Mouse (Mus musculus): Measurements from ENCODE around the gene Plce1.

Gene Plce1

GRCm38 (mm10) chr19:38480731-38481621, at the start of gene Plce1:
Gene Plce1, plus strand, starts transcription at chr19:38481109.
- peak; percentile 42 to 59 for DNase-seq (ENCODE audit: low spot score in 2 of 2)

- no peak for DNase-seq (ENCODE audit: low spot score in 2 of 2)
Measured at GRCm38 (mm10) chr19:38431326-38431725, 49.6 kb upstream of the Plce1 start.

GRCm38 (mm10) chr19:38432021-38432420, 48.9 kb upstream of the Plce1 start:
- DNase-seq (ENCODE audit: low spot score in 2 of 2) = no peak

GRCm38 (mm10) chr19:38433381-38433780, 47.5 kb upstream of the Plce1 start:
- DNase-seq (ENCODE audit: low spot score in 2 of 2) = no peak

- no peak for DNase-seq (ENCODE audit: low spot score in 2 of 2)
Measured at GRCm38 (mm10) chr19:38435221-38435620, 45.7 kb upstream of the Plce1 start.

GRCm38 (mm10) chr19:38441860-38442259, 39.0 kb upstream of the Plce1 start:
- DNase-seq (ENCODE audit: low spot score in 2 of 2) = no peak

- DNase-seq (ENCODE audit: low spot score in 2 of 2) = no peak
Measured at GRCm38 (mm10) chr19:38445758-38446157, 35.2 kb upstream of the Plce1 start.

- no peak for DNase-seq (ENCODE audit: low spot score in 2 of 2)
Measured at GRCm38 (mm10) chr19:38455228-38455627, 25.7 kb upstream of the Plce1 start.

GRCm38 (mm10) chr19:38458996-38459395, 21.9 kb upstream of the Plce1 start:
- no peak for DNase-seq (ENCODE audit: low spot score in 2 of 2)

- DNase-seq (ENCODE audit: low spot score in 2 of 2) = no peak
Measured at GRCm38 (mm10) chr19:38460696-38461095, 20.2 kb upstream of the Plce1 start.

- no peak for DNase-seq (ENCODE audit: low spot score in 2 of 2)
Measured at GRCm38 (mm10) chr19:38470257-38470893, 10.5 kb upstream of the Plce1 start.

- DNase-seq (ENCODE audit: low spot score in 2 of 2) = no peak
Measured at GRCm38 (mm10) chr19:38475394-38475793, 5.5 kb upstream of the Plce1 start.

- DNase-seq (ENCODE audit: low spot score in 2 of 2) = no peak
Measured at GRCm38 (mm10) chr19:38478286-38478685, 2.6 kb upstream of the Plce1 start.

- no peak for DNase-seq (ENCODE audit: low spot score in 2 of 2)
Measured at GRCm38 (mm10) chr19:38478948-38479347, 2.0 kb upstream of the Plce1 start.

- DNase-seq (ENCODE audit: low spot score in 2 of 2) = no peak
Measured at GRCm38 (mm10) chr19:38479473-38479872, 1.4 kb upstream of the Plce1 start.

GRCm38 (mm10) chr19:38480156-38480720, 671 bp upstream of the Plce1 start:
- no peak for DNase-seq (ENCODE audit: low spot score in 2 of 2)

- DNase-seq (ENCODE audit: low spot score in 2 of 2) = no peak
Measured at GRCm38 (mm10) chr19:38481906-38482305, 997 bp downstream of the Plce1 start.

- no peak for DNase-seq (ENCODE audit: low spot score in 2 of 2)
Measured at GRCm38 (mm10) chr19:38482406-38483181, 1.7 kb downstream of the Plce1 start.

- DNase-seq (ENCODE audit: low spot score in 2 of 2) = no peak
Measured at GRCm38 (mm10) chr19:38485779-38486555, 5.1 kb downstream of the Plce1 start.

GRCm38 (mm10) chr19:38487501-38487900, 6.6 kb downstream of the Plce1 start:
- DNase-seq (ENCODE audit: low spot score in 2 of 2) = no peak

Data from urinary bladder, adult 18-20 months (tissue).